Mouse (Mus musculus) lung, embryonic 14.5 days (tissue): ENCODE results near the gene Gm5426. TPM values are rescaled to one million over a fixed set of nuclear protein-coding genes. Genes with fewer than 3 reads are reported as not detected.
A peak's percentile ranks its signal among the peaks of the same experiment; 100 is the strongest.

Experiments used
- ATAC-seq: fragments of 200-750 bp; cut with Nextera tagmentation; 2 replicates; pipeline ENCODE4 v1.8.0; 2017; ENCODE audit warnings: mild to moderate bottlenecking, moderate TSS enrichment, moderate library complexity; ENCODE audit not compliant: insufficient read depth
- DNase-seq: peaks from one replicate; pipeline ENCODE4 v3.0.0-alpha.2; 2015
- H3K27ac ChIP-seq: fragments of 300-500 bp; sonication (generic); 2 replicates; pipeline ENCODE4 v1.5.1; 2014; ENCODE audit warnings: low read depth, mild to moderate bottlenecking, moderate library complexity
- H3K27me3 ChIP-seq: fragments of 300-500 bp; sonication (generic); 2 replicates; pipeline ENCODE4 v1.6.1; 2014; ENCODE audit warnings: low read length, control low read depth; ENCODE audit not compliant: insufficient read depth
- H3K36me3 ChIP-seq: fragments of 300-500 bp; sonication (generic); 2 replicates; pipeline ENCODE4 v1.6.1; 2014; ENCODE audit warnings: control low read depth; ENCODE audit not compliant: insufficient read depth
- H3K4me1 ChIP-seq: fragments of 300-500 bp; sonication (generic); 2 replicates; pipeline ENCODE4 v1.6.1; 2014; ENCODE audit warnings: antibody characterized with exemption, control low read depth; ENCODE audit not compliant: insufficient read depth
- H3K4me2 ChIP-seq: fragments of 300-500 bp; sonication (generic); 2 replicates; pipeline ENCODE4 v1.6.1; 2014; ENCODE audit warnings: mild to moderate bottlenecking
- H3K4me3 ChIP-seq: fragments of 300-500 bp; sonication (generic); 2 replicates; pipeline ENCODE4 v1.5.1; 2014; ENCODE audit warnings: low read depth, low read length
- H3K9ac ChIP-seq: fragments of 300-500 bp; sonication (generic); 2 replicates; pipeline ENCODE4 v1.6.1; 2014
- H3K9me3 ChIP-seq: fragments of 300-500 bp; sonication (generic); 2 replicates; pipeline ENCODE4 v1.6.1; 2016; ENCODE audit warnings: low read depth, low read length, control low read depth
- CTCF ChIP-seq: IDR thresholded peaks from 2 replicates; pipeline ENCODE4 v1.5.1; 2016; ENCODE audit warnings: antibody characterized with exemption, low read depth
- WGBS: fragments of 180-500 bp; shearing (Covaris S2); extraction: QIAGEN DNeasy Blood & Tissue Kit; methylation state at CpG from one replicate; pipeline ENCODE4 v1.1.7; 2014; 5-methylcytosine and 5-hydroxymethylcytosine counted together
- microRNA-seq: library from miRNA; unstranded; fragments of <30 nt; microRNA quantifications from one replicate; pipeline ENCODE4, GENCODE M21; 2016; ENCODE audit warnings: borderline number of aligned reads
- polyA plus RNA-seq: library from polyadenylated mRNA; unstranded; fragments of >200 nt; fragmentation: Nextera tagmentation; extraction: Ambion mirVana; gene quantifications from 2 replicates; pipeline ENCODE4 v1.2.1, GENCODE M21; 2014

Gm5426 gene
- polyA plus RNA-seq, 1 experiment from 2014 or later = not detected

- Histone ChIP-seq H3K4me2 (no peak overlapping the region), H3K27ac (no peak overlapping the region), H3K27me3 (no peaks in the 10 kb centered on the region), H3K9ac (no peak overlapping the region), H3K9me3 (no peaks in the 10 kb centered on the region), H3K4me3 (no peak overlapping the region), H3K4me1 (no peaks in the 10 kb centered on the region), H3K36me3 (no peaks in the 10 kb centered on the region)
- WGBS = 52% methylated on average over 12 of the region's 12 CpGs
- DNase-seq (no peak), ATAC-seq (no peak)
- TF ChIP-seq CTCF = no peak
These were observed 44.4 kb downstream of the Gm5426 start for GRCm38 (mm10) chr10:96180554-96181397.

- Histone ChIP-seq H3K36me3 (no peaks in the 10 kb centered on the region), H3K4me2 (no peak overlapping the region), H3K9me3 (no peaks in the 10 kb centered on the region), H3K4me3 (no peak overlapping the region), H3K27me3 (no peaks in the 10 kb centered on the region), H3K27ac (no peak overlapping the region), H3K9ac (no peak overlapping the region), H3K4me1 (no peaks in the 10 kb centered on the region)
- WGBS = 65% methylated on average over 5 of the region's 5 CpGs
- no peak for TF ChIP-seq CTCF
- ATAC-seq = peak; percentile 49; the same call in 1 of the 2 replicates
- peak; percentile 8 for DNase-seq
These were observed 45.0 kb downstream of the Gm5426 start for GRCm38 (mm10) chr10:96181398-96181790.

GRCm38 (mm10) chr10:96181883-96182628 lies 45.7 kb downstream of the Gm5426 start:
- WGBS = 91% methylated on average over 6 of the region's 6 CpGs
- H3K27me3 ChIP-seq = no peaks in the 10 kb centered on the region
- H3K27ac ChIP-seq = no peak overlapping the region
- no peak overlapping the region for H3K4me2 ChIP-seq
- H3K9me3 ChIP-seq = no peaks in the 10 kb centered on the region
- H3K4me3 ChIP-seq = no peak overlapping the region
- ATAC-seq (no peak), DNase-seq (peak; percentile 42)
- no peaks in the 10 kb centered on the region for H3K4me1 ChIP-seq
- TF ChIP-seq CTCF = peak; percentile 31
- H3K9ac ChIP-seq = no peak overlapping the region
- no peaks in the 10 kb centered on the region for H3K36me3 ChIP-seq

GRCm38 (mm10) chr10:96185026-96185425 lies 48.6 kb downstream of the Gm5426 start:
- H3K9ac ChIP-seq = no peak overlapping the region
- no peak for TF ChIP-seq CTCF
- no peak for ATAC-seq

GRCm38 (mm10) chr10:96185601-96186000 lies 49.2 kb downstream of the Gm5426 start:
- TF ChIP-seq CTCF = no peak
- DNase-seq (peak; percentile 21), ATAC-seq (no peak)
- Histone ChIP-seq H3K9me3 (no peaks in the 10 kb centered on the region), H3K4me1 (peaks cover 12% of the 10 kb centered on the region; the same call in 1 of the 2 replicates), H3K27me3 (no peaks in the 10 kb centered on the region), H3K36me3 (no peaks in the 10 kb centered on the region), H3K4me2 (no peak overlapping the region), H3K27ac (no peak overlapping the region), H3K9ac (no peak overlapping the region), H3K4me3 (no peak overlapping the region)
- WGBS = 69% methylated on average over 3 of the region's 3 CpGs

More at GRCm38 (mm10) chr10:96185026-96185425, 48.6 kb downstream of the Gm5426 start:
- H3K36me3 ChIP-seq = no peaks in the 10 kb centered on the region
- peaks cover 12% of the 10 kb centered on the region; the same call in 1 of the 2 replicates for H3K4me1 ChIP-seq
- DNase-seq = no peak
- H3K27ac ChIP-seq = no peak overlapping the region
- H3K9me3 ChIP-seq = no peaks in the 10 kb centered on the region
- H3K4me2 ChIP-seq = no peak overlapping the region
- H3K27me3 ChIP-seq = no peaks in the 10 kb centered on the region
- H3K4me3 ChIP-seq = no peak overlapping the region
- WGBS = 72% methylated on average over 2 of the region's 2 CpGs

Small RNA genes lying within 50 kb of the gene (microRNA-seq; reads per million reads assigned to microRNA genes)
- not detected for gene Gm22913

Other genes starting within 250 kb of the Gm5426 start
- 17.7 and 22.4 TPM in 2 replicates for gene Eea1, start 196.0 kb upstream of the Gm5426 start, polyA plus RNA-seq